Mouse (Mus musculus) urinary bladder, postnatal 36 days (tissue): Measurements from ENCODE around the gene Blmh.
A peak's percentile ranks its signal among the peaks of the same experiment; 100 is the strongest.

ENCODE experiments used
- DNase-seq, 2 experiments: peaks; one replicate each; pipeline ENCODE4 v3.0.0; 2022; ENCODE audit warnings: low spot score in 2 of 2, mixed read lengths in 1 of 2

Gene Blmh

GRCm38 (mm10) chr11:76924759-76925236 is at the start of gene Blmh:
Blmh (plus strand) TSS chr11:76924809.
- DNase-seq = no peak

- no peak for DNase-seq
These were observed 44.8 kb upstream of the Blmh start for GRCm38 (mm10) chr11:76879816-76880215.

GRCm38 (mm10) chr11:76884451-76884850 is 40.2 kb upstream of the Blmh start:
- DNase-seq = no peak

GRCm38 (mm10) chr11:76889339-76890164 is 35.1 kb upstream of the Blmh start:
- DNase-seq = no peak

- no peak for DNase-seq
These were observed 33.4 kb upstream of the Blmh start for GRCm38 (mm10) chr11:76891171-76891570.

GRCm38 (mm10) chr11:76891738-76892349 is 32.8 kb upstream of the Blmh start:
- DNase-seq = no peak

- DNase-seq = no peak
These were observed 31.6 kb upstream of the Blmh start for GRCm38 (mm10) chr11:76892972-76893371.

- no peak for DNase-seq
These were observed 31.0 kb upstream of the Blmh start for GRCm38 (mm10) chr11:76893570-76893969.

GRCm38 (mm10) chr11:76894240-76894639 is 30.4 kb upstream of the Blmh start:
- DNase-seq = peak in 1 of 2 experiments; percentile 61

GRCm38 (mm10) chr11:76896360-76896759 is 28.2 kb upstream of the Blmh start:
- no peak for DNase-seq

- no peak for DNase-seq
These were observed 27.5 kb upstream of the Blmh start for GRCm38 (mm10) chr11:76897126-76897525.

- DNase-seq = peak in 1 of 2 experiments; percentile 36
These were observed 26.7 kb upstream of the Blmh start for GRCm38 (mm10) chr11:76897871-76898270.

GRCm38 (mm10) chr11:76898751-76899150 is 25.9 kb upstream of the Blmh start:
- no peak for DNase-seq

GRCm38 (mm10) chr11:76899758-76900738 is 24.6 kb upstream of the Blmh start:
- peak in 1 of 2 experiments; percentile 51 for DNase-seq

GRCm38 (mm10) chr11:76901579-76902361 is 22.8 kb upstream of the Blmh start, which contains the start of gene Tmigd1:
Tmigd1 (plus strand) TSS chr11:76902159.
- no peak for DNase-seq

GRCm38 (mm10) chr11:76904340-76904739 is 20.3 kb upstream of the Blmh start:
- DNase-seq = no peak

GRCm38 (mm10) chr11:76908651-76909050 is 16.0 kb upstream of the Blmh start:
- DNase-seq = no peak

- DNase-seq = no peak
These were observed 13.1 kb upstream of the Blmh start for GRCm38 (mm10) chr11:76911325-76912054.

- no peak for DNase-seq
These were observed 12.6 kb upstream of the Blmh start for GRCm38 (mm10) chr11:76912055-76912395.

- no peak for DNase-seq
These were observed 10.2 kb upstream of the Blmh start for GRCm38 (mm10) chr11:76914366-76914765.
